Mouse (Mus musculus) heart, postnatal 14 days (tissue): ENCODE measurements around the gene Gm20834. TPM values are rescaled to one million over a fixed set of nuclear protein-coding genes. Genes with fewer than 3 reads are reported as not detected.
"Not testable (repeated sequence)": the region's sequence is repeated elsewhere in the genome, so short reads cannot be mapped to it uniquely, and the experiment has no call there.

Experiments
- DNase-seq, 2 experiments: peaks; one replicate each; pipeline ENCODE4 v3.0.0; 2021 to 2022
- intact Hi-C: fragments of 180-260 bp; cut with DNase I; formaldehyde crosslinking; loops from one replicate; pipeline ENCODE4 v1.15.1; 2025
- long read RNA-seq, 2 experiments: library from polyadenylated mRNA; stranded (forward); transcript quantifications; one replicate each; pipeline ENCODE4 v2.0.0; 2021
- total RNA-seq, 2 experiments: library from RNA; stranded (reverse); gene quantifications; 2 replicates each; pipeline ENCODE4 v1.2.3; 2021

The Gm20834 gene
- total RNA-seq, result not detected
- long read RNA-seq, experiment 1, result 0 reads
- long read RNA-seq, experiment 2, result 0 reads

DNA sequence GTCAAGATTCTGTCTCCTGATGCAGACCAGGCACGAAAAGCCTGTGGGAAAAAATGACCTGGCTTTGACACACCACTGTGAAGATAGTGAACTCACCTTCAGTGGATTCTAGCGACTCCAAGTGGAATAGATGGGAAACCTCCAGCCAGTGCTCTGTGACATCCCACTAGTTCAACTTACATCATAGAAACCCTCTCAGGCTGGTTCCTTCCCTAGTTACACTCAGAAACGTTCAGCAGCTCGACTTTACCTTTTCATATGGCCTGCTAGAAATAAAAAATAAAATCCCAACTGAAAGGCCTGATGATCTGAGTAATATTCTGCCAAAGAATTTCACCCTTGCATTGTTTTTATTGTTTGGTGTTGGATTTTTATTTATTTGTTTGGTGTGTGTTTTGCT, at the start of gene Gm20834:
Gene Gm20834, minus strand, starts transcription at position 101 of the 400 bp plus-strand sequence.
- DNase-seq, intact Hi-C loops: not testable (repeated sequence)

Other genes starting within 250 kb of the Gm20834 start
- not detected for gene Gm21310, start 177.4 kb downstream of the Gm20834 start, total RNA-seq
- gene Gm28510, start 88.1 kb upstream of the Gm20834 start, total RNA-seq, result not detected
- gene Gm20737, start 211.5 kb upstream of the Gm20834 start, total RNA-seq, result not detected
- not detected for gene Gm21775, start 228.9 kb upstream of the Gm20834 start, total RNA-seq